Mouse (Mus musculus): ENCODE data around the gene Slc35f4. TPM values are rescaled to one million over a fixed set of nuclear protein-coding genes. Genes with fewer than 3 reads are reported as not detected.
"Not testable (repeated sequence)": the region's sequence is repeated elsewhere in the genome, so short reads cannot be mapped to it uniquely, and the experiment has no call there.

Gene Slc35f4
- polyA plus RNA-seq, 1 experiment from 2014 or later: not detected

GRCm38 (mm10) chr14:49278880-49279279, 247.0 kb downstream of the Slc35f4 start:
- no peaks in the 10 kb centered on the region for H3K36me3 ChIP-seq (ENCODE audit: insufficient read depth)
- DNase-seq (no peak), ATAC-seq (ENCODE audit: insufficient read depth) (no peak)
- H3K9me3 ChIP-seq (ENCODE audit: low read depth, low read length): no peaks in the 10 kb centered on the region
- 47% methylated on average over 6 of the region's 6 CpGs for WGBS
- H3K4me2 ChIP-seq: no peak overlapping the region
- no peak for TF ChIP-seq CTCF (IDR thresholded peaks at IDR 0.05; ENCODE audit: low read depth)
- H3K4me3 ChIP-seq (ENCODE audit: low read depth, low read length): no peak overlapping the region
- no peaks in the 10 kb centered on the region for H3K27me3 ChIP-seq (ENCODE audit: insufficient read depth, low read length)
- no peaks in the 10 kb centered on the region for H3K4me1 ChIP-seq (ENCODE audit: insufficient read depth)
- H3K9ac ChIP-seq: no peak overlapping the region
- no peak overlapping the region for H3K27ac ChIP-seq (ENCODE audit: low read depth)

GRCm38 (mm10) chr14:49278479-49278878, 247.4 kb downstream of the Slc35f4 start:
- DNase-seq; H3K4me3 ChIP-seq (ENCODE audit: low read depth, low read length); H3K27me3 ChIP-seq (ENCODE audit: insufficient read depth, low read length); H3K36me3 ChIP-seq (ENCODE audit: insufficient read depth); H3K9ac ChIP-seq; H3K9me3 ChIP-seq (ENCODE audit: low read depth, low read length); ATAC-seq (ENCODE audit: insufficient read depth); H3K4me2 ChIP-seq; H3K27ac ChIP-seq (ENCODE audit: low read depth); H3K4me1 ChIP-seq (ENCODE audit: insufficient read depth): not testable (repeated sequence)
- 80% methylated on average over 9 of the region's 9 CpGs for WGBS

GRCm38 (mm10) chr14:49277642-49278041, 248.2 kb downstream of the Slc35f4 start:
- Histone ChIP-seq H3K4me3 (ENCODE audit: low read depth, low read length) (no peak overlapping the region), H3K36me3 (ENCODE audit: insufficient read depth) (no peaks in the 10 kb centered on the region), H3K4me2 (no peak overlapping the region), H3K4me1 (ENCODE audit: insufficient read depth) (no peaks in the 10 kb centered on the region), H3K27ac (ENCODE audit: low read depth) (no peak overlapping the region), H3K9me3 (ENCODE audit: low read depth, low read length) (no peaks in the 10 kb centered on the region), H3K9ac (no peak overlapping the region), H3K27me3 (ENCODE audit: insufficient read depth, low read length) (no peaks in the 10 kb centered on the region)
- DNase-seq: no peak
- 42% methylated on average over 3 of the region's 3 CpGs for WGBS
- TF ChIP-seq CTCF (IDR thresholded peaks at IDR 0.05; ENCODE audit: low read depth): no peak
- ATAC-seq (ENCODE audit: insufficient read depth): no peak

- no peak overlapping the region for H3K4me2 ChIP-seq
- WGBS: 26% methylated on average over 2 of the region's 2 CpGs
- no peaks in the 10 kb centered on the region for H3K9me3 ChIP-seq (ENCODE audit: low read depth, low read length)
- no peak for TF ChIP-seq CTCF (IDR thresholded peaks at IDR 0.05; ENCODE audit: low read depth)
- ATAC-seq (ENCODE audit: insufficient read depth) (no peak), DNase-seq (no peak)
- H3K9ac ChIP-seq: no peak overlapping the region
- H3K4me3 ChIP-seq (ENCODE audit: low read depth, low read length): no peak overlapping the region
- H3K27me3 ChIP-seq (ENCODE audit: insufficient read depth, low read length): no peaks in the 10 kb centered on the region
- no peaks in the 10 kb centered on the region for H3K4me1 ChIP-seq (ENCODE audit: insufficient read depth)
- H3K27ac ChIP-seq (ENCODE audit: low read depth): no peak overlapping the region
- no peaks in the 10 kb centered on the region for H3K36me3 ChIP-seq (ENCODE audit: insufficient read depth)
These were observed 250.5 kb downstream of the Slc35f4 start for GRCm38 (mm10) chr14:49275376-49275775.

GRCm38 (mm10) chr14:49265286-49266002, 260.4 kb downstream of the Slc35f4 start:
- Histone ChIP-seq H3K4me1 (ENCODE audit: insufficient read depth) (no peaks in the 10 kb centered on the region), H3K27ac (ENCODE audit: low read depth) (no peak overlapping the region), H3K4me3 (ENCODE audit: low read depth, low read length) (no peak overlapping the region), H3K9ac (no peak overlapping the region), H3K9me3 (ENCODE audit: low read depth, low read length) (no peaks in the 10 kb centered on the region), H3K36me3 (ENCODE audit: insufficient read depth) (no peaks in the 10 kb centered on the region), H3K27me3 (ENCODE audit: insufficient read depth, low read length) (no peaks in the 10 kb centered on the region), H3K4me2 (no peak overlapping the region)
- no peak for DNase-seq
- 0 out of 2 replicates have a peak, but pooled peaks have one; percentile 24 for ATAC-seq (ENCODE audit: insufficient read depth)
- WGBS: 61% methylated on average over 5 of the region's 5 CpGs
- no peak for TF ChIP-seq CTCF (IDR thresholded peaks at IDR 0.05; ENCODE audit: low read depth)

Small RNA genes lying within 50 kb of the gene (microRNA-seq; reads per million reads assigned to microRNA genes)
- not detected for gene Gm22949 (ENCODE audit: borderline number of aligned reads)
